Mouse (Mus musculus) urinary bladder, postnatal 14 days (tissue): ENCODE results near the gene Naxe.
A peak's percentile ranks its signal among the peaks of the same experiment; 100 is the strongest.

Source experiments
- DNase-seq: peaks from one replicate; pipeline ENCODE4 v3.0.0; 2021; ENCODE audit warnings: low spot score

Gene Naxe

DNA sequence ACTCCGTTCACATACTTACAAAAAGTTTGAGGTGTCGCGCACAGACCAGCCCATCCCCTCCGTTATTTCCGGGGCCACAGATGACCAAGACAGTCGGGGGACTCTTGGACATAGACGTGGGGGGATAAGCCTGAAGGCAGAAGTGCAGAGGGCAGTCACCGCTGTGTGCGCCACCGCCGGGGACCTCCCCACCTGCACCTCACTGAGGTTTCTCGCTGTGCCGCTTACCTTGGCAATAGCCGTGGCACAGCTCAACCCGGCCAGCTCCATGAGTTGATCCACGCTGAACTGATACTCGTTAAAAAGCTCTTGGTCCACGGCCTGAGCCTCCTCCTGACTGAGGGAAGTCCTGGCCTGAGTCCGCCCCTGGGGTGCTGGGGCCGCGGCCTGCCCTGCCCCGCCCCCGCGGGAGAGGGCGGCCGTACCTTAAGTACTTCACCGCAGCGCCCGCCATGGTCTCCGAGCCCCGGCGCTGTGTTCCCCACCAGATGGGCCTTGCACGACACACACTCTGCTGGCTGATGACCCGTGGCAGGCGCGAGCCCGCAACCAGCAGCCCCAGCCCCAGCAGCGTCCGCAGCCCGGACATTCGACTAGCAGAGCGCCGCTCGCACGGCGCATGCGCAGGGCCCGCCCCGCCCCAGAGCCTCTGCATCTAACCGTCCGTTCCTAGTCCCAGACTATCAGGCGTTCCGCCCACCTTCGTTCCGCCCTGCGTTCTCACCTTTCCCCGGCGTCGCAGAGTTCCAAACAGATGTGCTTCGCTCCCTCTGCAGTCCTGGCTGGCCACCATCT lies at the start of gene Naxe:
Naxe (minus strand) TSS at position 594 of the 795 bp plus-strand sequence.
- DNase-seq: peak; percentile 86

DNA sequence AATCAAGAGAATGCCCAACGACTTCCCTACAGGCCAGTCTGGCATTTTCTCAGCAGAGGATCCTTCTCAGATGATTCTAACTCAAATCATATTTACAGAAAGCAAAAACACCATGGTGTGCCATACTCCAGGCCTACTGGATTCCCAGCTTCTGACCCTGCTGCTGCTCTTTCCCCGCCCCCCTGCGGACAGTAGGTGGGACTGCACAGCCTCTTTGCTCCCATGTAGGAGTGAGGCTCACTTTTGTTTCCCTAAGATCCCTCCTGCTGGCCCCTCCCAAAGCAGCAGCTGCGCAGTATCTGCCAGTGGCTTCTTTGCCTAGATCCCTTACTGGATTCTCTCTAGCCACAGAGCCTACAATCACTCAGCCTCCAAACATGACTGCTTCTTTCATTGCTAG lies 47.8 kb upstream of the Naxe start:
- DNase-seq: no peak

DNA sequence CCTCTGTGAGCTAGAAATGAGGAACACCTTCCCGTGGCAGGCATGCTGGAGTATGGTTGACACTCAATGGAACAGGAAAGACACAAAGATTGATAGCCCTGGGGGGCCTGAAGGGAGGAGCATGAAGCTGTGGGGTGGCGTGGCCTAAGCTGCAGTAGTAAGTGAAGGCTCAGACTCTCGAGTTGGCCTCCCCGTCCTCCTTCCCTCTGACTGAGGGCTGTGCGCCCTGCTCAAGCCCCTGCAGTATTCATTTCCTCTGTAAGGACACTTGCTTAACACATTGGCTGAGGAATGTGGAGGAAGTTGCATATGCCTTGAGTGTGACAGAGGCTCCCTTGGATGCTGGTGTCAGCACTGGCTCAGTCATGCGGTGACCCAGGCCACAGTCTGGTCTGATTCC lies 44.3 kb upstream of the Naxe start:
- no peak for DNase-seq

DNA sequence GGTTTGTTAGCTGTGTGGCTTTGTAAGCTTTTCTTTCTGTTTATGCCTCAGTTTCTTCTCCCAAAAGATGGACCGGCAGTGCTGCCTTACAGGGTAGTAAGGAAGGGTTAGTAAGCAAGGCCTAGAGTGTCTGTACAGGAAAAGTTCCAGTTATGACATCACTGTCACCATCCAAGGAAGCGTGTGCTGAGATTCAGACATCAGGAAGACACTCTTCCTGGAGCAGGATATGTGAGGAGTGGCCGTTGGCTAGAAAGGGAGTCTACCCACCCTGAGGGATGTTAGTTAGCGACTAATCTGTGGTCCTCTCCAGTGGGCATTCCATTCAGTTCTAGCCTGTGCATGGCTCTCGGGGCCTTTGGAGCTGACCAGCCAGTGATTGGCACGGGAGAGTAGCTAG lies 43.9 kb upstream of the Naxe start:
- no peak for DNase-seq

DNA sequence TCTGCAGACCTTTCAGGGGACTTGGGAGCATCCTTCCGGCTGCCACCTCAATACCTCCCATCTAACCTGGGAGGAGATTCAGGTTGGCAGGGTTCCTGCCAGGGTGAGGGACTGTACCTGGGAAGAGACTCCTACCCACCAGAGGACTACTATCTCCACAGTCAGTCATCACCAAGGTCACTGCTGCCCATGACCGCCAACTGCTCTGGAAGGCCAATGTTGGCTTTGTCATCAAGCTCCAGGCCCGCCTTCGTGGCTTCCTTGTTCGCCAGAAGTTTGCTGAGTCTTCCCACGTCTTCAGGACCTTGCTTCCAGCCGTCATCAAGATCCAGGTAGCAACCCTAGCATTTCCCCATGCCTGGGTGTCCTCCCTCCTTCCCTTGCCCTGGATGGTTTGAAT lies 43.4 kb upstream of the Naxe start:
- DNase-seq: no peak

DNA sequence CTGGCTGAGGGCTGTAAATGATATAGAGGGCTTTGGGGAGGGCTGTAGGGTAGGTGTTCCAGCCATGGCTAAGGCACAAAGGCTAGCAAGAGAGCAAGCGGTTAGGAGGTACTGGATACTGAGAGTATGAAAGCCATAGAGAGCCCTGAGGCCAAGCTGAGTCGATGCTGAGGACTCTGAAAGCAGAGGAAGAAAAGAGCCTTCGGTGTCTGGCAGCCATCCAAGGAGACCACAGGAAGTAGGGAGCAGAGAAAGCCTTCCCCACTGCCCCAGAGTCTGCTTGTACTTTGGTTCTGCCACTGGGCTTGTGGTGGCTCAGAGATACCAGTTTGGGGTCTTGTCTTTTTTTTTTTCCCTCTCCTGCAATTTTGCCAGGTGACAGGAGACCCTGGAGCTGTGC lies 42.0 kb upstream of the Naxe start:
- DNase-seq: no peak

DNA sequence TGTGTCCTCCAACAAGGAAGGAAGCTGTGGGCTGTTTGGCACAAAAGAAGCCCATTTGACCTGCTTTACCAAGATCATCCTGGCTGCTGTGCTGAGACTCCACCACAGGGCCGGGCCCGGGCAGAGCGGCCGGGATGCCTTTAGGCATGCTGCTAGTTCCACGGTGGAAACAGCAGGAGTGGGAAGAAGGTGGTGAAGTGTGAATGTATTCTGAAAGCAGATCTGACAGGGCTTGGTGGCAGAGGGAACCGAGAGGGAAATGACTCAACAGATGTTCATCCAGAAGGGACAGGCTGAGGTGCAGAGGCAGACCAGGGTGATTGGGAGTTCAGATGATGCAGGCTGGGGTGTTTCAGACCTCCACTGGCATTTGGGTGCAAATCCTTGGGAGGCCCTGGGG lies 39.4 kb upstream of the Naxe start:
- no peak for DNase-seq

DNA sequence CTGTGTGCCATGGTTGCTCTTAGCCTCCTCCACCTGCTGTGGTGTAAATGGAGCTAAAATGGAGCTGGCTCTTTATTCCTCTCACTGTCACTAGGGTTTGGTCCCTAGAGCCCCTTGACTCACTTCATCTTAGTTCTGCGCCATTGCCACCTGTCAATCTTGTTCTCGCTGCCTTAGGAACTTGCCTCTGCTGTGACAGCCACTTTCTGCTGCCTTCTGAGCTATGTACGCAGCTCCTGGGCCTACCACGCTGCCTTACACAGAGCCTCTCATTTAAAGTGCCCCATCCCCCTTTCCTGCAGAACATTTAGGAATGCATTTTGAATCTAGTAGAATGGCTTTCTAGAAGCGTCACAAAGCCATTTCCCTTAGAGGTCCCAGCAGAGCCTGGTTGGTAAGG lies 35.8 kb upstream of the Naxe start:
- no peak for DNase-seq

DNA sequence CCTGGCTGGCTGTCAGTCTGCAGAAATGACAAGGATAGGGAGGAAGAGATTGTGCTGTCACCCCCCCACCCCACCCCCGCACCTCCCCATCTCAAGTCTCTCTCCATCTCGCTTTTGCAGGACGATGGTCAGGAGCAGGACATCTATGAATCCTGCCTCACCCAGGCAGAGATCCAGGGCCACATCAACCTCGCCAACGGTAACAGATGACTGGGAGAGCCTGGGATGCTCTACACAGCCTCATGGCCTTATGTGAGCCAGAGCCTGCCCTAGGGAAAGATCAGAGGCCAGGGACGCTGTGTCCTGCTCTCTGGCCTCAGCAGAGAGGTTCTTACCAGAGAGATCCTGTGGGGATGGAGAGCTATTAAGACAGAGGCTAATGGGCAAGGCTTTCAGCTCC lies 32.3 kb upstream of the Naxe start:
- no peak for DNase-seq

DNA sequence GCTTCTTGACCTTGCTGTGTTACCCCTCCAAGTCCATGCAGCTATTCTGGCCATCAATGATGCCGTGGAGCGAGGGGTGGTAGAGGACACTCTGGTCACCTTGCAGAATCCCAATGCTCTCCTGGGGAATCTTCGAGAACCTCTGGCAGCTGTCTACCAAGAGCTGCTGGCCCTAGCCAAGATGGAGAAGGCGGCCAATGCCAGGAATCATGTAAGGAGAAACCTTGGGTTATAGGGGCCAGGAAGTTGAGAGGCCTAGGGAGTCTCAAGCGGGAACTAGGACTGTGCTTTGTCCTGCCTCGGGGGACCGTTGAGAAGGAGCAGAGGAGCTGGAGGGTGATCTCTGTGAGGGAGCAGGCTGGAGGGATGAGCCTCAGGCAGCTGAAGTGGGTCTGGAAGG lies 31.8 kb upstream of the Naxe start:
- no peak for DNase-seq

DNA sequence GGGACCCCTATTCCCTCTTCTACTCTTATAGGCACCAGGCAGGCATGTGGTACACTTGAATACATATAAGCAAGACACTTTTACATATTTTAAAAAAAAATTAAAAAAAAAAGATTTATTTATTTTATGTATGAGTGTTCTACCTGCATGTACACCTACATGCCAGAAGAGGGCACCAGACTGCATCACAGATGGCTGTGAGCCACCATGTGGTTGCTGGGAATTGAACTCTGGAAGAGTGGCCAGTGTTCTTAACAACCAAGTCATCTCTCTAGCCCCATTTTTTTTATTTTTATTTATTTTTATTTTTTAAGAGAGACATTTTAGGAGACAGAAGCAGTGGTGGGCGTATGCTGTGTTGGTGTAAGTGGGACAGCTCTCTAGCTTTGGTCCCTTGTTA lies 29.4 kb upstream of the Naxe start:
- peak; percentile 18 for DNase-seq

DNA sequence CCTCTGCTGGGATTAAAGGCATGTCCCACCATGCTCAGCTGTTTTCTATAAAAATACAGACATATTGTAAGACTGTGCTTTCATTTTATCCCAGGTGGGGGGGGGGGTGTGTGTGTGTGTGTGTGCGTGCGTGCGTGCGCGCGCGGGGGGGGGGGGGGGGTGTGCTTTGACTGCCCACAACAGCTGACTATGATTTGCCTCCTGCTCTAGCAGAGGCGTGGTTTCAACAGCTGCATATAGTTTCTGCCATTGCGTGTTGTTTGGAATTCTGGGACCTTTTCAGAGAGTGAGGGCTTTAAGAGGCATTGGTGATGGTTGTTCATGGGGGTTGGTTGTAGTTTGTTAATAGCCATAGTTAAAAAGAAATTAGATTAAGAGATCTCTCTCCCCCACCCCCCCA lies 27.2 kb upstream of the Naxe start:
- DNase-seq: no peak

DNA sequence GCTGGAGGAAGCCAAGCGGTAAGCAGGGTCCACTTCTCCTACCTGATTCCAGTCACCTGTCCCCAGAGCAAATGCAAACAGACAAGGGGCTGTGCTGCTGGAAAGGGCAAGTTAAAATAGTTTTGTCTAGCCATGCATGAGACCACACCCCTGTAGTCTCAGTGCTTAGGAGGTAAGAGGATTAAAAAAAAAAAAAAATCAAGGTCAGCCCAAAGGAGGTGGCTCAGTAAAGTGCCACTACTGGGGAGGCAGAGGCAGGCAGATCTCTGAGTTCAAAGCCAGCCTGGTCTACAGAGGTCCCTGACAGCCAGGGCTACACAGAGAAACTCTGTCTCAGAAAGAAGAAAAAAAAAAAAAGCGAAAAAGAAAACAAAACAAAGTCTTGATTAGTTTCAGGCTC lies 25.7 kb upstream of the Naxe start:
- no peak for DNase-seq

DNA sequence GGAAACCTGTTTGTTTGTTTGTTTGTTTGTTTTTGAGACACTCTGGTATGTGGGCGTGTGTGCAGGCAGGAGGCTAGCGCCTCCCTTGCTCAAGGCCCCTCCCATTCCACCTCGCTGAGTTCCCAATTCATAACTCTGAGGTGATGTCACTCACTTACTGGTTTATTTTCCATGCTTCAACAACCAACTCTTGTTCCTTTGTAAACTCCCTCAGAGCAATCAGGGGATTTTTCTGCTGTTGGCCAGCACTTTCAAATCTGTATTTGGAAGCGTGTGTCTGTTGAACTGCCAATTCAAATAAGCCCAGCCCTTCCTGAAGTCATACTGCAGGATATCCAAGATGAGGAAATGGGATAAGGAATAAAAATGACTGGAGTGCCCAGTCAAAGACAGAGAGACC lies 24.4 kb upstream of the Naxe start:
- DNase-seq: no peak

DNA sequence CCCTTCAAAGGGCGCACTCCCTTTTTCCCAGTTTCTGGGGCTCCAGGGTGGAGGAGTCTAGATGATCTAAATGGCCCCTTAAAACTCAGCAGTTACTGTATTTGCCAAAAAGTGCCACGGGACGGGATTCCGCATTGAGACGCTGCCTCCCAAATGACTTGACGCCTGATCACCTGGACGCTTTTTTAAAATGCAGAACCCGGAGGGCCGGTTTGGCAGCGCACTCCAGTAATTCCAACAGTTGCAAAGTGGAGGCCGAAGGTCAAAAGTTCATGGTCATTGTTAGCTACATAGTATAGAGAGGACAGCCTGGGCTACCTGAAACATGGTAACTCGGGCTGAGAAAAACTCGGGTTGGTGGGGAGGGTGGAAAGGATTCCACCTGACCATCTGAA lies 23.9 kb upstream of the Naxe start:
- DNase-seq: peak; percentile 18

DNA sequence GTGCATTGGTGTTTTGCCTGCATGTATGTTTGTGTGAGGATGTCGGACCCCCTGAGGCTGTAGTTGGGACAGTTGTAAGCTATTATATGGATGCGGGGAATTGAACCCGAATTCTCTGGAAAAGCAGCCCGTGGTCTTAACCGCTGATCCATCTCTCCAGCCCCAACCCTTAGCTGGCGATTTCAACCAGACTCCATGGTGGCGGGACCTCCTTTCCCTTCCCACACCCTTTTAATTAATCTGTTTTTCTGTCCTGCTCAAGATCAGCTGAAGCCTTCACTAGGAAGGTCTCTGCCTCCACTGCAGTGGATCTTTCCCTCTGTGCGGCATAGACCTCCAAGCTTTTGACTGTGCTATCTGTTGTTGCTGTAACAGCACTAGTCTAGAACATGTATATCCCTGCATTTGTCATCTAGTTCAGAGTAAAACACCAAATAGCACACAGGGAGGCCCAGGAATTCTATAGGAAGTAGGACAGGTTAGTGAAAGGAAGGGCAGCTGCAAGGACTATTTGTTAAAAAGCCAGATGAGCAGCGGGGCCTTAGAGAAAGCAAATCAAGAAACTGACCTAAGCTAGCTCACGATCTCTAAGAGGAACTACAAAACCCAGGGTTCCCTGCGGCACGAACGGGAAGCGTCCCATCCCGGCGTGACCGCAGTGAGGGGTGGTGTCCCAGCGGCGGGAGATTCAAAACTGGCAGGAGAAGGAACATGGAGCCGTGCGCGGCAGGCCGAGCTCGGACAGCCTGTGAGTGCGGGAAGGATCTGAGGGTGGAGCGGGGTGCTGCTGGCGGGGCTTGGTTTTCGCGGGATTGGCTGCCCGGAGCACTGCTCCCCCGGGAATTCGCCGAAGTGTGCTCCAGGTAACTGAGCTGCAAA lies 23.3 kb upstream of the Naxe start, which contains the start of gene Iqgap3:
Iqgap3 (plus strand) TSS at position 627 of the 879 bp plus-strand sequence.
- peak; percentile 91 for DNase-seq

DNA sequence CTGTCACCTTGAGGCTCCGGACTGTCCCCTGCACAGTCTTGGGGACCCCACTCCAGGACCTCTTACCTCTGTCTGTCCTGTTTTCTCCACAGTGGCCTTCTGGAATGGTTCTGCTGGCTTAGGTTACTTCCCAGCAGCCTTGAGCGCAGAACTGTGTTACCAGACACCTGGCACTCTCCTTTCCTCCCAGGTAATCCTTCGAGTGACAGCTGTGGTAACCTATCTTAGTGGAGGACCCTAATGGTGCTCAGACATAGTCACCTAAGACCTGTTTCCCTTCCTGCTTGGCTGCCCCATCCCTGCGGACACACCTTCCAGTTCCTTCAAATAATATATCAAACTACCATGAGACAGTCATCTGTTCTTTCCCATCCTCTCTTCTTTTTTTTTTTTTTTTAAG lies 19.9 kb upstream of the Naxe start, which contains the start of gene Ttc24:
Ttc24 (minus strand) TSS at position 101 of the 400 bp plus-strand sequence.
- no peak for DNase-seq

DNA sequence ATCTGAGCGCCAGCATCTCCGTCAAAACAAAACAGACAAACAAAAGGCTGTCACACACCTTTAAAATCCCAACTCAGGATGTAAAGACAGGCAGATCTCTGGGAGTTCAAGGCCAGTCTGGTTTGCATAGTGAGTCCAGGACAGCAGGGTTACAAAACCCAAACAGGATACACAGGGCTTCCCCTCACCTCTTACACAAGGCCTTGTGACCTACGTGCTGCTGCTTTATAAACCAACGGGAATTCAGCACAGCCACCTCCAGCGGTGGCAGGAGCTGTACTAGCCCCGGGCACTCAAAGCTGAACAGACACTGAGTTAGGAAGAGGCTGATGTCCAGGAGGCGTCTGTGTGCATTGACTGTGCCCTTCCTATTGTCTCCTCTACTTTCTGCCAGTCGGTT lies 19.1 kb upstream of the Naxe start:
- DNase-seq: no peak

DNA sequence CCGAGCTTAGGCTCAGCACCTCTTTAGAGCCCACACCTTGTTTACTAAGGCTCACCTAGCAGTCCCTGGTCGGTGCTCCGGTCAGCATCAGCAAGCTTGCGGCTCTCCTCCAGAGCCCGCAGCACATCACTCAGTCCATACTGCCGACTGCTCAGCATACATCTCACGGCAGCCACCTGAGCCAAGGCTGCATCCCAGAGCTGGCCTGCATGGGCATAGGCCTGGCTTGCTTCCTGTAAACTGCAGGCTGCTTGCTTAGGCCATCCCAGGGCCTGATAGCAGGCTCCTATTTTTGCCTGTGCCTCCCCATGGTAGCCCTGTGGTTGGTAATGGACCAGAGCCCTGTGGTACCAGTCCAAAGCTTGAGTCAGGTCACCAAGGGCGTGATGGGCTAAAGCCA lies 16.5 kb upstream of the Naxe start:
- no peak for DNase-seq

DNA sequence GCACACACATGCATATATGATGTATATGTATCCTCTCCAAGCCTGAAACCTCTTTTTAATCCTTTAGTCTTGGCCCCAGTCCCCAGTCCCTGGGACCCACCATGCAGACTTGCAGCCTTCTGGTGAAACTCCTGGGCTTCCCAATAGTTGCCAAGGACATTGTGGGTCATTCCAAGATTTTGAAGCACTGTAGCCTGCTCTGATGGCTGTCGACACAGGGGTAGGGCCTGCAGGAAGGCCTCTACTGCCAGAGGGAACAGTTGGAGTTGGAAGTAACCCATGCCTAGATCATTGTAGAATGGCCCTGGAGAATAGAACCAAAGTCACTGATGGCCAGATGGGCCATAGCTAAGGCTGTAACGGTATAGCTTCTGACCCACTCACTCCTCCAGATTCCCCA lies 16.1 kb upstream of the Naxe start:
- no peak for DNase-seq

DNA sequence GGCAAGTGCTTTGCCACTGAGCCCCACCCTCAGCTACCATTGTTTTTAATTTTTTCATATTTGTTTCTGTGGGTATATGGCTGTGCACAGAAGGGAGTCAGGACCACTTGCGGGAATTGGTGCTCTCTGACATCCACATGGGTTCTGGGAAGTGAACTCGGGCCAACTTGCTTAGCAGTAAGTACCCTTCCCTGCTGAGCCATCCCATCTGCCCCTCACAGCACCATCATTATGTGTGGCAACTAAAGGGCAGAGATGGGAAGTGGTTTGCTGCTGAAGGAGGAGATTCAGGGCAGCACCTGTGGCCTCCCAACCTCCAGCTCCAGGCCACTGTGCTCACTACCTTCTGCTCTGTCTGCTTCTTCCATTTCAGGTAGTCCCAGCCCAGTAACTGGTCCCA lies 15.3 kb upstream of the Naxe start:
- DNase-seq: no peak

DNA sequence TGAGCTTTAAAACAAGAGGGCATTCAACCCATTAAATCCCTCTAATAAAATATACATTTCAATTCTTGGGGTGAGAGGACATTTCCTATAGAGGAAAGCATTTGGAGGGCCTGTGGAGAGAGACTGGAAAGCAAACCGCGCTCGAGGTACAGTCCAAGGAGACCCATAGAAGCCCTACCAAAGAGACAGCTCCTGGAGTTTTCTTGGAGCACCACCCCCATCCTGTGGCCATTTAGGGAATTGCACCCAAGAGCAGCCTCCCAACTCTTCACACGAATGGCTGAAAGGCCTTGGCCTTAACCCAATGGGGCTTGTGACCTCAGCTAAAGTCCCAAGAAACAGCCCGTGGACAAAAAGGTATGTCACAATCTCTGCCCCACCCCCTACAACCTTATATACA lies 13.5 kb upstream of the Naxe start:
- peak; percentile 84 for DNase-seq

DNA sequence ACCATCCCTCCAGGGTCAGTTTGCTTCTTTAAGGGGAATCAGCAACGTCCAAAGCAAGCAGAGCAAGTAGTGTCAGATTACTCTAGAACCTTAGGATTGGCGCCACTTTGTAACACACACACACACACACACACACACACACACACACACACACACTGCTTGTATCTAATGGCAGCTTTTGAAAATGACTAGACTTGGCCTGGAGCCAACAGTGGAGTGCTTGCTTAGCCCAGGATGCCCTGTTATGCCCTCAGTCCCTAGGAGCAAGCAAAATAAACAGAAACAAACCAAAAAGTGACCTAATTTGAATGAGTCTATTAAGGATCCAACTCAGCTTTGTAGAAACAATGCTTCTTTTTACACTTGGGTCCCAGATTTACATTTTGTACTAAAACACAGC lies 10.1 kb upstream of the Naxe start:
- no peak for DNase-seq
